Mouse (Mus musculus) kidney, adult 2 months (tissue): Measurements from ENCODE around the gene Sytl1.

Experiments used
- CTCF ChIP-seq: fragments of 200-500 bp; conservative IDR thresholded peaks from 2 replicates; pipeline ENCODE4 v1.5.1; 2011; ENCODE audit warnings: low read depth, mild to moderate bottlenecking, control low read depth, low read length, moderate library complexity, mixed read lengths; ENCODE audit not compliant: insufficient read depth, insufficient read length
- POLR2A ChIP-seq: fragments of 200-500 bp; IDR thresholded peaks from one replicate; pipeline ENCODE4 v1.6.1; 2011; ENCODE audit warnings: low read depth, low read length, control low read depth

- TF ChIP-seq CTCF: no peak
- TF ChIP-seq POLR2A: no peak
Measured at GRCm38 (mm10) chr4:133235415-133235814, 27.5 kb downstream of the Sytl1 start.
